Mouse (Mus musculus) liver, postnatal 0 days (tissue): ENCODE measurements around the gene Filip1. TPM values are rescaled to one million over a fixed set of nuclear protein-coding genes. Genes with fewer than 3 reads are reported as not detected.

Experiments used
- ATAC-seq: fragments of 200-750 bp; cut with Nextera tagmentation; 2 replicates; pipeline ENCODE4 v1.8.0; 2017; ENCODE audit warnings: mild to moderate bottlenecking, moderate library complexity
- DNase-seq: peaks from one replicate; pipeline ENCODE4 v3.0.0-alpha.2; 2016
- H3K27ac ChIP-seq: fragments of 300-500 bp; sonication (generic); 2 replicates; pipeline ENCODE4 v1.5.1; 2014; ENCODE audit warnings: antibody characterized with exemption, moderate library complexity, mild to moderate bottlenecking, low read depth
- H3K27me3 ChIP-seq: fragments of 300-500 bp; sonication (generic); 2 replicates; pipeline ENCODE4 v1.6.1; 2014; ENCODE audit warnings: low read length, control low read depth, mixed read lengths; ENCODE audit not compliant: insufficient read depth
- H3K36me3 ChIP-seq: fragments of 300-500 bp; sonication (generic); replicated peaks from 2 replicates; pipeline ENCODE4 v1.6.1; 2014; ENCODE audit warnings: mild to moderate bottlenecking, control low read depth, low read length, moderate library complexity, mixed read lengths; ENCODE audit not compliant: insufficient read depth
- H3K4me1 ChIP-seq: fragments of 300-500 bp; sonication (generic); 2 replicates; pipeline ENCODE4 v1.6.1; 2014; ENCODE audit warnings: antibody characterized with exemption, mild to moderate bottlenecking, control low read depth; ENCODE audit not compliant: insufficient read depth
- H3K4me2 ChIP-seq: fragments of 300-500 bp; sonication (generic); 2 replicates; pipeline ENCODE4 v1.6.1; 2014; ENCODE audit warnings: low read depth, mild to moderate bottlenecking, low read length, moderate library complexity, mixed read lengths
- H3K4me3 ChIP-seq: fragments of 300-500 bp; sonication (generic); 2 replicates; pipeline ENCODE4 v1.5.1; 2014; ENCODE audit warnings: low read depth, low read length
- H3K9ac ChIP-seq: fragments of 300-500 bp; sonication (generic); replicated peaks from 2 replicates; pipeline ENCODE4 v1.6.1; 2014; ENCODE audit warnings: mild to moderate bottlenecking, moderate library complexity
- H3K9me3 ChIP-seq: fragments of 300-500 bp; sonication (generic); 2 replicates; pipeline ENCODE4 v1.6.1; 2016; ENCODE audit warnings: mild to moderate bottlenecking, control low read depth, low read length, mixed read lengths
- CTCF ChIP-seq: sonication (generic); IDR thresholded peaks from 2 replicates; pipeline ENCODE4 v1.5.1; 2016; ENCODE audit warnings: antibody characterized with exemption, low read depth
- EP300 ChIP-seq: IDR thresholded peaks from 2 replicates; pipeline ENCODE4 v1.6.1; 2016; ENCODE audit warnings: antibody characterized with exemption, low read depth, mild to moderate bottlenecking
- WGBS: fragments of 180-500 bp; shearing (Covaris S2); extraction: QIAGEN DNeasy Blood & Tissue Kit; methylation state at CpG from one replicate; pipeline ENCODE4 v1.1.7; 2014; ENCODE audit not compliant: insufficient replicate concordance; 5-methylcytosine and 5-hydroxymethylcytosine counted together
- polyA plus RNA-seq: library from polyadenylated mRNA; unstranded; fragments of >200 nt; fragmentation: Nextera tagmentation; extraction: Ambion mirVana; gene quantifications from 2 replicates; pipeline ENCODE4 v1.2.1, GENCODE M21; 2015

The Filip1 gene
- polyA plus RNA-seq, 1 experiment from 2014 or later: 1.2 TPM

DNA sequence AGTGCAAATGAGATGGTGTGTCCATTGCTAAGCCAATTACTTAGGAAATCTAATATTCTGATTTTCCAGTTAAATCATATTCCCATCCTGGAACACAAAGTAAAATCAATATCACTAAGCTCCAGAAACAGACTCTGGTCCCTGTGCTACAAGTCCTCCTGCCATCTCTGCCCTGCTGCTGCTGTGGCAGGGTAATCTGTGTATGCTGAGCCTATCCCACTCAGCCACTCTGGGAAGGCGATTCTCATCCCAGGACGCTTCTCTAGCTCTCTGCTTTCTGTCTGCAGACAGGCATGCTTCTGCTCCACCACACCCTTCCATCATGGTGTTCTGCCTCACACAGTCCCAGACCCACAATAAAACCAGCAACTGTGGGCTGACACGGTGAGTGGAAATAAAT is 7.8 kb upstream of the Filip1 start:
- DNase-seq: no peak
- H3K27me3 ChIP-seq: no peaks in the 10 kb centered on the region
- no peak for ATAC-seq
- TF ChIP-seq CTCF (no peak), EP300 (no peak)
- WGBS: 59% methylated on average over 3 of the region's 3 CpGs
- H3K4me3 ChIP-seq: no peak overlapping the region
- peaks cover 3% of the 10 kb centered on the region; the same call in 1 of the 2 replicates for H3K4me1 ChIP-seq
- no peak overlapping the region for H3K27ac ChIP-seq
- no peaks in the 10 kb centered on the region for H3K9me3 ChIP-seq
- no peak overlapping the region for H3K9ac ChIP-seq
- no peaks in the 10 kb centered on the region for H3K36me3 ChIP-seq
- H3K4me2 ChIP-seq: no peak overlapping the region

- no peak overlapping the region for H3K9ac ChIP-seq
- no peak overlapping the region for H3K4me3 ChIP-seq
- H3K4me2 ChIP-seq: no peak overlapping the region
- DNase-seq (no peak), ATAC-seq (no peak)
- H3K4me1 ChIP-seq: no peaks in the 10 kb centered on the region
- no peaks in the 10 kb centered on the region for H3K9me3 ChIP-seq
- TF ChIP-seq EP300 (no peak), CTCF (no peak)
- WGBS: 86% methylated on average over 13 of the region's 13 CpGs
- H3K27ac ChIP-seq: no peak overlapping the region
- H3K27me3 ChIP-seq: no peaks in the 10 kb centered on the region
- no peaks in the 10 kb centered on the region for H3K36me3 ChIP-seq
Observed at GRCm38 (mm10) chr9:80012016-80012415, 635 bp downstream of the Filip1 start.

DNA sequence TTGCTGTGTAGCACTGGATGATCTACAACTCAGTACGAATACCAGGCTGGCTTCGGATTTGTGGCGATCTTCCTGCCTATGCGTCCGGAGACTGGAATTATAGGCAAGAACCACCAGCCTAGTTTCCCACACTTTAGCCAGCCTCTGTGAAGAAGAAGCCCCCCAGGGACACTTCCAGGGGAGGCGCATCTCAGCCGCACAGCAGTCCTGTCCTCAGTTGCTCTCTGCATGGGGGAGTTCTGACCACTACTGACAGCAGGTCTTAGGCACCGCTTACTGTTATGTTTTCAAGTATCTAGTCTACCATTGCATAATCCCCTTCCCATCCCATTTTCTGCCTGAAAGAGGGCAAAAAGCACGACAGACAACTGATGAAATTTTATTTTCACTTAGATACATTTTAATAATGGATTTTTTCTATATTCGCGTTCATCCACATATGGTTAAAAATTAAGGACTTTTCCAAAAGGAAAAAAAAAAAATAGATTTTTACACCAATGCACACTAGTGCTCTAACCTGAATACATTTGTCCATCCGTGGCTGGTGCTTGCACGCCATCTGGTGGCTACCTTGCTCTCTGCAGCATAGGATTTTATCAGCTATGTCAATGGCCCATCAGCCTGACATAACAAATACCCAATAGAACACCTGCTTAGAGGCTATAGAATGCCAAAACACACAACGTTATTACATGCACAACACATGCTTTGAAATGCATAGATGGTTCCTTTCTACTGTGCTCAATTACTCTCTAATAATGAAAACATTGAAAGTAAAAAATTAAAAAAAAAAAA is 10.1 kb downstream of the Filip1 start:
- Histone ChIP-seq H3K27me3 (no peaks in the 10 kb centered on the region), H3K36me3 (no peaks in the 10 kb centered on the region), H3K9ac (no peak overlapping the region), H3K4me1 (no peaks in the 10 kb centered on the region), H3K4me3 (no peak overlapping the region), H3K4me2 (no peak overlapping the region), H3K27ac (no peak overlapping the region), H3K9me3 (no peaks in the 10 kb centered on the region)
- peak; percentile 84 for DNase-seq
- 50% methylated on average over 14 of the region's 14 CpGs for WGBS
- ATAC-seq: peak; percentile 55; the same call in 1 of the 2 replicates
- TF ChIP-seq EP300 (no peak), CTCF (peak; percentile 96)

DNA sequence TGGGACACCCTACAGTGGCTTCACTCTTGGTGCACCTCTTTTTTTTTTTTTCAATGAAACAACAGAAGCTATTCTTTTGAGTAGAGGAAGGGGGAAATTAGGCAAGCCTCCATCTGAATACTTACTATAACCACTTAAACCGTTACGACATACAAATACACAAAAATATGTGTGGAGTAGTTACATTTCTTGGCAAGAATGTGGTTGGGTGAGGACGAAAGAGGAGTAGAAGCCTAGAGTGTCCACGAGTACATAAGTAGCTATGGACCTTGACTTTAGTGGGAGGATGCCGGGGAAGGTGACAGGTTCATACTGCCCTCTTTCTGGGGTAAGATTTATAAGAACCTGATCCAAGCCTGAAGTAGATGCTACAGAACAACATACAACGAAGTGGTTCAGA is 15.4 kb downstream of the Filip1 start:
- no peak overlapping the region for H3K4me3 ChIP-seq
- H3K9me3 ChIP-seq: no peaks in the 10 kb centered on the region
- DNase-seq: no peak
- H3K4me2 ChIP-seq: no peak overlapping the region
- no peak overlapping the region for H3K27ac ChIP-seq
- ATAC-seq: no peak
- TF ChIP-seq EP300: no peak
- no peak for TF ChIP-seq CTCF
- H3K4me1 ChIP-seq: no peaks in the 10 kb centered on the region
- no peak overlapping the region for H3K9ac ChIP-seq
- no peaks in the 10 kb centered on the region for H3K27me3 ChIP-seq
- no peaks in the 10 kb centered on the region for H3K36me3 ChIP-seq
- 67% methylated on average over 6 of the region's 6 CpGs for WGBS

DNA sequence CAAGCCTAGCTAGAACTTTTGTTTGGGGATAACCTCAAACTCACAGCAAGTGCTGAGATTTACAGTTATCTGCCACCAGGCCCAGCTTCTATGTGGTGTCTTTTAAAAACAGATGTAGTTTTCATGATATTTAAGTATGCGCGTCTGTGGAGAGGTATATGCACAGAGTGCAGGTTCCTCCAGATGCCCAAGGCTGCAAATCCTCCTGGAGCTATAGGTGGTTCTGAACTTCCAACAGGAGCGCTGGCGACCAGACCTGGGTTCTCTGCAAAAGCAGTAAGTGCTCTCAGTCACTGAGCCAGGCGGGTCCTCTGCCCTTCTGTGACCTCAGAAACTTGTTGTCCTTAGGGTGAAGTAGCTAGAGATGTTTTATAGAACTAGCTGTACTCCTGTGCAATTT is 18.4 kb downstream of the Filip1 start:
- H3K27ac ChIP-seq: no peak overlapping the region
- H3K9me3 ChIP-seq: no peaks in the 10 kb centered on the region
- H3K4me2 ChIP-seq: no peak overlapping the region
- H3K9ac ChIP-seq: no peak overlapping the region
- no peaks in the 10 kb centered on the region for H3K4me1 ChIP-seq
- H3K36me3 ChIP-seq: no peaks in the 10 kb centered on the region
- TF ChIP-seq EP300 (no peak), CTCF (no peak)
- H3K4me3 ChIP-seq: no peak overlapping the region
- 81% methylated on average over 5 of the region's 5 CpGs for WGBS
- no peak for ATAC-seq
- no peaks in the 10 kb centered on the region for H3K27me3 ChIP-seq
- no peak for DNase-seq

- Histone ChIP-seq H3K27ac (no peak overlapping the region), H3K27me3 (no peaks in the 10 kb centered on the region), H3K36me3 (no peaks in the 10 kb centered on the region), H3K4me3 (no peak overlapping the region), H3K9me3 (no peaks in the 10 kb centered on the region), H3K4me1 (no peaks in the 10 kb centered on the region), H3K9ac (no peak overlapping the region), H3K4me2 (no peak overlapping the region)
- 67% methylated on average over 4 of the region's 4 CpGs for WGBS
- TF ChIP-seq CTCF: no peak
- DNase-seq: no peak
- ATAC-seq: no peak
Observed at GRCm38 (mm10) chr9:79993066-79993465, 19.6 kb downstream of the Filip1 start.
